Mouse (Mus musculus): Measurements from ENCODE around the gene Epb41l1.

- TF ChIP-seq CTCF (IDR thresholded peaks at IDR 0.05) = no peak
- no peak for TF ChIP-seq POLR2A (IDR thresholded peaks at IDR 0.05; ENCODE audit: insufficient read depth, low read depth, low read length)
Observed at GRCm38 (mm10) chr2:156494875-156495274, 74.2 kb downstream of the Epb41l1 start.

Measured in heart, adult 2 months (tissue).